Mouse (Mus musculus): Measurements from ENCODE around the gene Ankrd34b. TPM values are rescaled to one million over a fixed set of nuclear protein-coding genes. Genes with fewer than 3 reads are reported as not detected.

Gene Ankrd34b
- total RNA-seq, 2 experiments from 2014 or later = 0.38 to 0.76 TPM

Other genes starting within 250 kb of the Ankrd34b start
- not detected for gene Gm20379, start 119.9 kb upstream of the Ankrd34b start, total RNA-seq (2021)
- gene Dhfr, start 71.2 kb upstream of the Ankrd34b start, total RNA-seq (2021) = 1 to 10 TPM; 2.0 to 2.7 TPM
- 10 to 100 TPM; 10.1 to 16.3 TPM for gene Msh3, start 70.9 kb upstream of the Ankrd34b start, total RNA-seq (2021)
- gene Fam151b, start 58.1 kb downstream of the Ankrd34b start, total RNA-seq (2021) = 1 to 10 TPM; 3.7 to 6.9 TPM
- gene Zfyve16, start 105.0 kb downstream of the Ankrd34b start, total RNA-seq (2021) = 10 to 100 TPM; 24.1 to 25.4 TPM
- gene Spz1, start 150.3 kb downstream of the Ankrd34b start, total RNA-seq (2021) = not detected
- gene Serinc5, start 185.2 kb downstream of the Ankrd34b start, total RNA-seq (2021) = 10 to 100 TPM; 42.0 to 63.8 TPM

Data from adrenal gland, adult 18-20 months (tissue).